Mouse (Mus musculus) kidney, embryonic 15.5 days (tissue): ENCODE data around the gene Plce1. TPM values are rescaled to one million over a fixed set of nuclear protein-coding genes. Genes with fewer than 3 reads are reported as not detected.

Experiments
- ATAC-seq: fragments of 200-750 bp; cut with Nextera tagmentation; replicated peaks from 2 replicates; pipeline ENCODE4 v1.8.0; 2017; ENCODE audit warnings: moderate TSS enrichment; ENCODE audit not compliant: low FRiP score
- H3K27ac ChIP-seq: fragments of 300-500 bp; sonication (generic); 2 replicates; pipeline ENCODE4 v1.5.1; 2015; ENCODE audit warnings: mild to moderate bottlenecking, inconsistent platforms
- H3K27me3 ChIP-seq: fragments of 300-500 bp; sonication (generic); 2 replicates; pipeline ENCODE4 v1.6.1; 2015; ENCODE audit warnings: inconsistent platforms
- H3K36me3 ChIP-seq: fragments of 300-500 bp; sonication (generic); 2 replicates; pipeline ENCODE4 v1.6.1; 2015; ENCODE audit warnings: inconsistent platforms
- H3K4me1 ChIP-seq: fragments of 300-500 bp; sonication (generic); 2 replicates; pipeline ENCODE4 v1.6.1; 2015; ENCODE audit warnings: inconsistent platforms
- H3K4me2 ChIP-seq: fragments of 300-500 bp; sonication (generic); 2 replicates; pipeline ENCODE4 v1.6.1; 2015; ENCODE audit warnings: moderate library complexity, mild to moderate bottlenecking, inconsistent platforms
- H3K4me3 ChIP-seq: fragments of 300-500 bp; sonication (generic); replicated peaks from 2 replicates; pipeline ENCODE4 v1.5.1; 2015; ENCODE audit warnings: mild to moderate bottlenecking, inconsistent platforms
- H3K9ac ChIP-seq: fragments of 300-500 bp; sonication (generic); 2 replicates; pipeline ENCODE4 v1.6.1; 2015; ENCODE audit warnings: mild to moderate bottlenecking, inconsistent platforms
- H3K9me3 ChIP-seq: fragments of 300-500 bp; sonication (generic); replicated peaks from 2 replicates; pipeline ENCODE4 v1.6.1; 2016; ENCODE audit warnings: inconsistent platforms
- WGBS: fragments of 180-500 bp; shearing (Covaris S2); methylation state at CpG from one replicate; pipeline ENCODE4 v1.1.7; 2015; ENCODE audit warnings: mixed read lengths; 5-methylcytosine and 5-hydroxymethylcytosine counted together
- polyA plus RNA-seq: library from polyadenylated mRNA; unstranded; fragments of >200 nt; fragmentation: Nextera tagmentation; extraction: Ambion mirVana; gene quantifications from 2 replicates; pipeline ENCODE4 v1.2.1, GENCODE M21; 2015

The Plce1 gene
- polyA plus RNA-seq = 3.6 and 3.9 TPM in 2 replicates

- Histone ChIP-seq H3K4me2 (peak within 1 kb of the TSS; percentile 97), H3K4me3 (peak within 1 kb of the TSS; percentile 66), H3K27ac (no peak within 1 kb of the TSS), H3K4me1 (peaks cover 34% of the 10 kb centered on the region), H3K9me3 (no peaks in the 10 kb centered on the region), H3K27me3 (peaks cover 63% of the 10 kb centered on the region), H3K36me3 (no peaks in the 10 kb centered on the region), H3K9ac (peak within 1 kb of the TSS; percentile 59)
- peak; percentile 89 for ATAC-seq
- under 1% methylated on average over 87 of the region's 90 CpGs for WGBS
These were observed at the start of gene Plce1 for GRCm38 (mm10) chr19:38480731-38481621. TSS of gene Plce1 (plus strand) at chr19:38481109.

GRCm38 (mm10) chr19:38431326-38431725 is 49.6 kb upstream of the Plce1 start:
- Histone ChIP-seq H3K36me3 (no peaks in the 10 kb centered on the region), H3K9me3 (no peaks in the 10 kb centered on the region), H3K4me2 (no peak overlapping the region), H3K4me3 (no peak overlapping the region), H3K9ac (no peak overlapping the region), H3K4me1 (no peaks in the 10 kb centered on the region), H3K27ac (no peak overlapping the region), H3K27me3 (no peaks in the 10 kb centered on the region; the same call in 1 of the 2 replicates)
- ATAC-seq = no peak
- 80% methylated on average over 7 of the region's 7 CpGs for WGBS

- H3K36me3 ChIP-seq = no peaks in the 10 kb centered on the region
- 81% methylated on average over 3 of the region's 3 CpGs for WGBS
- no peaks in the 10 kb centered on the region for H3K4me1 ChIP-seq
- no peak for ATAC-seq
- no peaks in the 10 kb centered on the region; the same call in 1 of the 2 replicates for H3K27me3 ChIP-seq
- H3K4me2 ChIP-seq = no peak overlapping the region
- no peak overlapping the region for H3K27ac ChIP-seq
- no peak overlapping the region for H3K9ac ChIP-seq
- no peaks in the 10 kb centered on the region for H3K9me3 ChIP-seq
- no peak overlapping the region for H3K4me3 ChIP-seq
These were observed 48.9 kb upstream of the Plce1 start for GRCm38 (mm10) chr19:38432021-38432420.

- WGBS = 79% methylated on average over 2 of the region's 2 CpGs
- Histone ChIP-seq H3K27me3 (no peaks in the 10 kb centered on the region; the same call in 1 of the 2 replicates), H3K4me2 (no peak overlapping the region), H3K9ac (no peak overlapping the region), H3K4me3 (no peak overlapping the region), H3K36me3 (no peaks in the 10 kb centered on the region), H3K27ac (no peak overlapping the region), H3K9me3 (no peaks in the 10 kb centered on the region), H3K4me1 (no peaks in the 10 kb centered on the region)
- no peak for ATAC-seq
These were observed 47.5 kb upstream of the Plce1 start for GRCm38 (mm10) chr19:38433381-38433780.

- Histone ChIP-seq H3K36me3 (no peaks in the 10 kb centered on the region), H3K4me2 (no peak overlapping the region), H3K27ac (no peak overlapping the region), H3K4me3 (no peak overlapping the region), H3K9ac (no peak overlapping the region), H3K27me3 (no peaks in the 10 kb centered on the region; the same call in 1 of the 2 replicates), H3K9me3 (no peaks in the 10 kb centered on the region), H3K4me1 (no peaks in the 10 kb centered on the region)
- ATAC-seq = no peak
- 93% methylated on average over 15 of the region's 15 CpGs for WGBS
These were observed 45.7 kb upstream of the Plce1 start for GRCm38 (mm10) chr19:38435221-38435620.

GRCm38 (mm10) chr19:38441860-38442259 is 39.0 kb upstream of the Plce1 start:
- no peaks in the 10 kb centered on the region for H3K27me3 ChIP-seq
- H3K36me3 ChIP-seq = no peaks in the 10 kb centered on the region
- no peak overlapping the region for H3K27ac ChIP-seq
- no peaks in the 10 kb centered on the region for H3K9me3 ChIP-seq
- 51% methylated on average over 8 of the region's 8 CpGs for whole genome bisulfite sequencing
- ATAC-seq = no peak
- no peak overlapping the region for H3K4me2 ChIP-seq
- H3K4me1 ChIP-seq = no peaks in the 10 kb centered on the region
- no peak overlapping the region for H3K9ac ChIP-seq
- no peak overlapping the region for H3K4me3 ChIP-seq

GRCm38 (mm10) chr19:38445758-38446157 is 35.2 kb upstream of the Plce1 start:
- H3K9me3 ChIP-seq = no peaks in the 10 kb centered on the region
- no peak overlapping the region for H3K4me3 ChIP-seq
- H3K27ac ChIP-seq = no peak overlapping the region
- ATAC-seq = no peak
- no peaks in the 10 kb centered on the region for H3K36me3 ChIP-seq
- no peaks in the 10 kb centered on the region for H3K27me3 ChIP-seq
- no peaks in the 10 kb centered on the region for H3K4me1 ChIP-seq
- H3K9ac ChIP-seq = no peak overlapping the region
- H3K4me2 ChIP-seq = no peak overlapping the region
- 33% methylated on average over 5 of the region's 5 CpGs for WGBS

- Histone ChIP-seq H3K27me3 (no peaks in the 10 kb centered on the region), H3K36me3 (no peaks in the 10 kb centered on the region), H3K4me3 (no peak overlapping the region), H3K9me3 (peaks cover 4% of the 10 kb centered on the region; the same call in 1 of the 2 replicates), H3K4me1 (no peaks in the 10 kb centered on the region), H3K4me2 (no peak overlapping the region), H3K27ac (no peak overlapping the region), H3K9ac (no peak overlapping the region)
- WGBS = 82% methylated on average over 10 of the region's 10 CpGs
- no peak for ATAC-seq
These were observed 25.7 kb upstream of the Plce1 start for GRCm38 (mm10) chr19:38455228-38455627.

- WGBS = 97% methylated on average over 9 of the region's 9 CpGs
- ATAC-seq = no peak
- Histone ChIP-seq H3K36me3 (no peaks in the 10 kb centered on the region), H3K27me3 (no peaks in the 10 kb centered on the region), H3K27ac (no peak overlapping the region), H3K4me1 (no peaks in the 10 kb centered on the region), H3K4me2 (no peak overlapping the region), H3K4me3 (no peak overlapping the region), H3K9me3 (peaks cover 4% of the 10 kb centered on the region; the same call in 1 of the 2 replicates), H3K9ac (no peak overlapping the region)
These were observed 21.9 kb upstream of the Plce1 start for GRCm38 (mm10) chr19:38458996-38459395.

GRCm38 (mm10) chr19:38460696-38461095 is 20.2 kb upstream of the Plce1 start:
- WGBS = 88% methylated on average over 4 of the region's 4 CpGs
- H3K36me3 ChIP-seq = no peaks in the 10 kb centered on the region

GRCm38 (mm10) chr19:38470257-38470893 is 10.5 kb upstream of the Plce1 start:
- H3K9me3 ChIP-seq = no peaks in the 10 kb centered on the region
- no peak for ATAC-seq
- H3K9ac ChIP-seq = no peak overlapping the region

More at GRCm38 (mm10) chr19:38460696-38461095, 20.2 kb upstream of the Plce1 start:
- H3K4me1 ChIP-seq = no peaks in the 10 kb centered on the region
- peaks cover 4% of the 10 kb centered on the region; the same call in 1 of the 2 replicates for H3K9me3 ChIP-seq
- no peak overlapping the region for H3K27ac ChIP-seq
- no peak overlapping the region for H3K4me3 ChIP-seq
- no peaks in the 10 kb centered on the region for H3K27me3 ChIP-seq
- no peak overlapping the region for H3K9ac ChIP-seq
- no peak for ATAC-seq
- no peak overlapping the region for H3K4me2 ChIP-seq

GRCm38 (mm10) chr19:38475394-38475793 is 5.5 kb upstream of the Plce1 start:
- Histone ChIP-seq H3K27ac (no peak overlapping the region), H3K4me3 (no peak overlapping the region), H3K4me2 (no peak overlapping the region), H3K4me1 (peaks cover 11% of the 10 kb centered on the region), H3K9me3 (no peaks in the 10 kb centered on the region), H3K36me3 (no peaks in the 10 kb centered on the region), H3K27me3 (peaks cover 22% of the 10 kb centered on the region), H3K9ac (no peak overlapping the region)
- 46% methylated on average over 7 of the region's 7 CpGs for WGBS
- ATAC-seq = no peak

More at GRCm38 (mm10) chr19:38470257-38470893, 10.5 kb upstream of the Plce1 start:
- Histone ChIP-seq H3K4me1 (0 out of 2 replicates have a peak, but pooled peaks cover 2% of the 10 kb centered on the region), H3K36me3 (no peaks in the 10 kb centered on the region), H3K4me3 (no peak overlapping the region), H3K4me2 (no peak overlapping the region), H3K27ac (no peak overlapping the region), H3K27me3 (no peaks in the 10 kb centered on the region)
- 51% methylated on average over 10 of the region's 10 CpGs for WGBS
